Mouse (Mus musculus): ENCODE results near the gene Rnf103.

Rnf103 gene

DNA sequence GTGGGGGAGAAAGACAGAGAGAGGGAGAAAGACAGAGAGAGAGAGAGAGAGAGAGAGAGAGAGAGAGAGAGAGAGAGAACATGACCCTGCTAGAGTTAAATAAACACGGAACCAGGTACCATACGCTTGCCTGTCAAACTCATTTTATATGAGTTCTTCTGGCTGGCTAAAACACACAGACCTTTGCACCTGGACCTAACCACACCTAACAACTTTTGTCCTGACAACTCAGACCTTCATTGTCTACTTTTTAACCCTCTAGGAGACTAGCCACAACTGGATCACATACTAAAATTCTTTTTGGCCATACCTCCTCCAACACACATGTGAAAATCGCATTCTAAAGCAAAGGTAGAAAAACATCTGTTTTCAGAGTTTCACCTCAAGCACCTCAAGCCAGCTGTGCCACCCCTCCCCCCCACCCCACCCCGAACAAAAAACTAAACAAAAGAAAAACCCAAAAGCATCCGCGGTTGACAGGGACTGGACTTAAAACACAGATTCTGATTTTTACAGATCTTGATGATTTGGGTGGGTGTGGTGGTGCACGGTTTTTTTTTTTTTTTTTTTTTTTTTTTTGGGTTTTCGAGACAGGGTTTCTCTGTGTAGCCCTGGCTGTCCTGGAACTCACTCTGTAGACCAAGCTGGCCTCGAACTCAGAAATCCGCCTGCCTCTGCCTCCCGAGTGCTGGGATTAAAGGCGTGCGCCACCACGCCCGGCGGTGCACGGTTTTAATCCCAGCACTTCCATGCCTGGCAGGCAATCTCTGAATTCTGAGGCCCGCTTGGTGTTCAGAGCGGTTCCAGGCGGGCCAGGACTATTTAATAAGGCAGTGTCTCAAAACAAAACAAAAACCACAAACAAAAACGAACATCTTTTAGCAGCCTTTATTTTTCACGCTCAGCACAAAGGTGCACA lies 679 bp upstream of the Rnf103 start:
- DNase-seq (ENCODE audit: low read depth), result no peak

DNA sequence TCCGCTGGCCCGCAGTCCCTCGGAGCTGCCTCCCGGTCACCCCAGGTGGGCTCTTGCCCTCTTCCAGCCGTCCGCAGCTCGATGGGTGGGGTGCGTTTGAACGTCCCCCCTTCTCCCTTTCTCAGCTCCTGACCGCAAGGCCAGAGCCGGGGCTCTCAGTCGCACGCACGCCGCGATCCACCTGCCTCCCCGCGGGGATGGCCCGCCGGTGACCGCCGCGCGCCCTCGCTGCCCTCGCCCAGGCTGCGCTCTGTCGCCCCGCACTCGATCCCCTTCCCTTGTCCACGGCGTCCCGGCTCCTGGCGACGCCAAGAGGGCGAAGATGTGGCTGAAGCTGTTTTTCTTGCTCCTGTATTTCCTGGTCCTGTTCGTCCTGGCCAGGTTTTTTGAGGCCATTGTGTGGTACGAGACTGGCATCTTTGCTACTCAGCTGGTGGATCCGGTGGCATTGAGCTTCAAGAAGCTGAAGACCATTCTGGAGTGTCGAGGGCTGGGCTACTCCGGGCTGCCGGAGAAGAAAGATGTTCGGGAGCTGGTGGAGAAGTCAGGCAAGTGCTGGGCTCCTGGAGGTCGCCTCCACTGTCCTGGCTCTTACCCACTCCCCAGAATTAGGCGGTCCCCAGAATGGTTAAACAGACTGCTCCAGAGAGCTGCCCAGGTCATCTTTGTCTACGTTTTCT lies 787 bp downstream of the Rnf103 start:
- peak; percentile 59 for DNase-seq (ENCODE audit: low read depth)

DNA sequence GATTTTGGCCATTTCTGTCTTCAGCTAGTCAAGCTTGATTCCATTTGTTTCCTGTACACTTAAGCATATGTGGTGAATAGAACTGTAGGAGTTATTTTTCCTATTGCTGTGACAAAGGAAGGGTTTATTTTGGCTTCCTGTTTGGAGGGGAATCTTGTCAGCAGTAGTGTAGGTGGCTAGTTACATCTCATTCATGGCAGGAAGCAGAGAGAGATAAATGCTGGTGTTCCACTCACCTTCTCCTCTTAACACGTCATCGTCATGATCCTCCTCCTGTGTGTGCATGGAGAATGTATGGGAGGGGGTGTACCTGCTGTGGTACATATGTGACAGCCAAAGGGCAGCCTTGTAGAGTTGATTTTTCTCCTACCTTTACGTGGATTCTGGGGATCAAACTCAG lies 6.9 kb downstream of the Rnf103 start:
- DNase-seq (ENCODE audit: low read depth), result no peak

DNA sequence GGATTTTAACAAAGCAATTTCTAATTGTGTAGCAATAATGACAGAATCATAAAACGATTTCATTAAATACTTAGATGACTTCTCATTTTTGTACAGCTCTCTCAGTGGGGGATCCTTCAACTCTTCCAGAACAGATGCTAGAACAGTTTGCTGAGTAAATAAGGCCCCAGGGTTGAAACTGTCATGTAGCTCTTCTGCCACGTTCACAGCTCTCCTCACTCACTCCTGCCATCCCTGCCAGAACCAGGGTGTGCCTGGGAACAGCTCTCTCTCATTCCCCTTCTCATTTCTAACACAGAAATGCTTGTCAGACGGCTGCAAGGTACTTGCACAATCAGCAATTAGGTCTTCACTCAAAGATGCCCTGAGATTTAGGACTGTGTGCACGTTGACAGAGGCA lies 9.3 kb downstream of the Rnf103 start:
- no peak for DNase-seq (ENCODE audit: low read depth)

DNA sequence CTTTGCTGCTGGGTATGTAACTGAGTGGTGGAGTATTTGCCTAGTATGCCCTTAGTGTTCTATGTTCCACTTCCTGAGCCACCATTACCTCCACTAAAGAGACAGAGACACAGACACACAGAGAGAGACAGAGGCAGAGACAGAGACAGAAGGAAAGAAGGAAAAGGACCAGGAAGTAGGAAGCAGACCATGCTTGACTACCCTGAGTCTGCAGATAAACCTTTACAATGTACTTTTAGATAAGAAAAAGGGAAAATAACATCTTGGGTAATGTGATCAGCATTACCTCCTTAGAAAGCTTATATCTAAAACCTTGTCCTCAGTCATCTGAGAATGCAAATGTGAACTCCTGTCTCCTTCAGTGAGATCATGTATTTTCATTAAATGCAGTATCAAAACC lies 10.0 kb downstream of the Rnf103 start:
- DNase-seq (ENCODE audit: low read depth), result no peak

DNA sequence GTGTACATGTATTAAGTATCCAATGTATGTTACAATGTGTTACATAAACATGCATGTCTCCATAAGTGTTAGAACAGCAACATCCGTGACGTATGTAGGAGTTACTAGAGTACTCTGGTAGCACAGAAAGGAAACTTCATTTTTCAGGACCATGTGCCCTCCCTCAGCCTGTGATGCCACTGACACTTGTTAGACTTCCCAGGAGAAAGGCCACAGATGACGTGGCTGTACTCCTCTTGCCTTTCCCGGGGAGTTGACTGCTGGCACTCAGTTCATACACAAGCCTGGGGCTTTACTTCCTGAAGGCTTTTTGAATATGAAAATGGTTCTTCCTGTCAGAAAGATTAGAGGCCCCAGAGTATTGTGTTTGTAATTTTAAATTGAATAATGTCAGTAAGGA lies 10.4 kb downstream of the Rnf103 start:
- DNase-seq (ENCODE audit: low read depth), result no peak

DNA sequence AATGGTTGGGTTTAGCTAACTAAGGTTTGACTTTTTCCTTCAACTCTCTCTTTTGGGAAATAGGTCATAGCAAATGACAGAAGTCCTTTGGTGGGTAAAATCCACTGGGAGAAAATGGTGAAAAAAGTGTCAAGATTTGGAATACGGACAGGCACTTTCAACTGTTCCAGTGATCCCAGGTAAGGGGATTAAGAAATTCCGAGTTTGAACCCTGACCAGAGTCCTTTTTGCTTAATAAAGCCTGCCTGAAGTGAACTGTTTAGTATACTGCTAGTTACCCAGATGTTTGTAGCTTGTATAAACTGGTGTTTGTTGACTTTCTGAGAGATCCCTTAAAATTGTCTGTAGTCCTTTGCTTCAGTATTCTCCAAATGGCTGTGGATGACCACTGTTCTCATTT lies 12.0 kb downstream of the Rnf103 start:
- no peak for DNase-seq (ENCODE audit: low read depth)

DNA sequence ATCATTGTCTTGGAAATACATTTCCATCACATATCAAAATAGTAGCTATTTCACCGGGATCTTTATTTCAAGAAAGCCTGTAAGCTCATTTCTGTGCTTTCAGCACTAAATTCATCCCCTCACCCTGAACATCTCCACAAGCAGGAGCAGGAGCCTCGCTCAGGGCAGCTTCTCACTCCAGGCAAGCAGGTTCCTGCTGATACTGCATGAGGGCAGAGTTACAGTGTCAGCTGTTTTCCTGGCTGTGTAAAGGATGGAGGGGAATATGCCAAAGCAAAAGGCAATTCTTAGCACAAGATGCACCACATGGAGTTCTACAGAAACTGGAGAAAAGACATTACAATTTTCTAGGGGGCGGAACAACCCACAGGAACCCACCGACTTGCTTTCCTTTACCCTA lies 25.8 kb downstream of the Rnf103 start:
- DNase-seq (ENCODE audit: low read depth), result no peak

DNA sequence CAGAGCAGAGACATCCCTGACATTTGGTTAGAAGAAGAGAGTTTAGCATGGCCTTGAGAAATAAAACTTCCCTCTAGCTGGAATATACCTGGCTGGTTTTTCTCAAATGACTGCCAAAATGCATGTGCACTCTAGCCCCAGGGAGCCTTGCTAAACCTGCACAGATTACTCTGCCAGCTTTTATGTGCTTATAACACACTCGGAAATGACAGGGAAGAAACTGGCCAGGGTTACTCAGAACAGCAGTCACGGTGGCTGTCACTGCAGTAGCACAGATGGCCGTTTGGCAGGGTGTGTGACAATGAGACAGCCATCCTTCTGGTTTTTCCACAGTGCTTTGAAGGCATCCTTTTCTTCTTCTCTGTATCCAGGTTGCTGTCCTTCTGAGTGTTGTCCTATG lies 31.9 kb downstream of the Rnf103 start:
- DNase-seq (ENCODE audit: low read depth), result no peak

DNA sequence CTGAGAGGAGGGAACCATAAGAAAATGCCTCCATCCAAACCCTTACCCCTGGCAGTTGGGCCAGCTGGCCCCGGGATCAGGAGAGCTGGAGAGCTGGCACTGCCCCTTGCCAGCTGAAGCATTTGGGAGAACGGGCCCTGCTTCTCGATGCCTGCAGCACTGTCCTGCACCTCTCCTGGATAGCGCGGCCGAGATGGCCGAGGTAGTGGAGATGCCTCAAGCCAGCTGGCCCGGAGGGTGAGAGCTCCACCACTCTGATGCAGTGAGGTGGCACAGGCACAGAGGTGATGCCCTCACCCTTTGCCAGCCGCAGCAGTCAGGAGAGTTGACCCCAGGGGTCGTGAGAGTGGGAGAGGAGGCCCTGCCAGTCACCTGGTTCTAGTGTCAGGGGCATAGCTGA lies 33.4 kb downstream of the Rnf103 start:
- DNase-seq (ENCODE audit: low read depth), result no peak

DNA sequence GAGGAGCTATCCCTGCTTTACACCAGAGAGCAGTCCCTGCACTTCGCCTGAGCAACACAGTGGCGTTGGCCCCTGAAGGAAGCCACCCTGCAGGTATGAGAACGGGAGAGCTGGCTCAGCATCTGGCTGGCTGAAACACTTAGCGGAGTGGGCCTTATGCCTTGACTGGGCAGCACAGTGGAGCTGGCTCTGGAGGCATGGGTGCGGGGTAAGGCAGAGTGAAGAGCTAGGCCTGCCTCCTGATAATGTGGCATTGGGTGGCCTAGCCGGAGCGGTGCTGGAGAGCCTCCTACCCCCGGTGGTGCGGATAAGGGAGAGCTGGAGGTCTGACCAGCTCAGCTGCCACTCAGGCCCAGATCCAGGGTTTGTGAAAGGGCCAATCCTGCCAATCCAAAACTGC lies 34.1 kb downstream of the Rnf103 start:
- DNase-seq (ENCODE audit: low read depth), result no peak

DNA sequence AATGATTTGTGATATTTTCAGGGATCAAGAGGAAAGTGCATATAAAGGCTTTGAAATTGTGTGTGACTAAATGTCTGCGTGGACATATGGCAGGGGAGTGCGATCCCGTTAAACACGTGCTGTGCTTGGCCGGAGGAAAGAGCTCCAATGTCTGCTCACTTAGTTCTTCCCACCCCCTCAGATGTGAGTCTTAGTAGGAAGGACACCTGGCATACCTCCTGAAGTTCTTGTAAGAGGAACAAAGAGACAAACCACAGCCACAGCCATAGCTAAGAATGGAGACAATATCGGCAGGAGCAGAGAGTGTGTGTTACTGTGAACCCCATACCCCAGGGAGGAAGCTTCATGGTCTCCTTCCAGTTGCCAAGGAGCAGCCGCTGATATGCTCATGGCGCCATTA lies 36.5 kb downstream of the Rnf103 start:
- DNase-seq (ENCODE audit: low read depth), result no peak

DNA sequence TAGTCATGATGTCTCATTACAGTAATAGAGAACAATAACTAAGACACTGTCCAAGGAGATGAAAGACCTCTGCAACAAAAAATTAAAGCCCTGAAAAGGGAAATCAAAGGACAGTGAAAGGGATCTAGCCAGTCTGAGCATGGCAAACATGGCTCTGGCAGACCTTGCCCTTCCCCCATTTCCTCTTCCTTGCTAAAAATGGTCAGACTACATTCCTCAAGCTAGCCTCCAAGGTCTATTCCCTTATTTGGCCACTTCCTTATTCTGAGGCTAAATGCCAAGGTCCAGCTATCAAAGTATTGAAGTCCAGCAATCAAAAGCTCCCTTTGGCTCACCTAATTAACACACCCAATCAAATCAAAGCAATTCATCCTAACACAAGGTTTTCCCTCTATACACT lies 43.6 kb downstream of the Rnf103 start:
- peak; percentile 73 for DNase-seq (ENCODE audit: low read depth)

DNA sequence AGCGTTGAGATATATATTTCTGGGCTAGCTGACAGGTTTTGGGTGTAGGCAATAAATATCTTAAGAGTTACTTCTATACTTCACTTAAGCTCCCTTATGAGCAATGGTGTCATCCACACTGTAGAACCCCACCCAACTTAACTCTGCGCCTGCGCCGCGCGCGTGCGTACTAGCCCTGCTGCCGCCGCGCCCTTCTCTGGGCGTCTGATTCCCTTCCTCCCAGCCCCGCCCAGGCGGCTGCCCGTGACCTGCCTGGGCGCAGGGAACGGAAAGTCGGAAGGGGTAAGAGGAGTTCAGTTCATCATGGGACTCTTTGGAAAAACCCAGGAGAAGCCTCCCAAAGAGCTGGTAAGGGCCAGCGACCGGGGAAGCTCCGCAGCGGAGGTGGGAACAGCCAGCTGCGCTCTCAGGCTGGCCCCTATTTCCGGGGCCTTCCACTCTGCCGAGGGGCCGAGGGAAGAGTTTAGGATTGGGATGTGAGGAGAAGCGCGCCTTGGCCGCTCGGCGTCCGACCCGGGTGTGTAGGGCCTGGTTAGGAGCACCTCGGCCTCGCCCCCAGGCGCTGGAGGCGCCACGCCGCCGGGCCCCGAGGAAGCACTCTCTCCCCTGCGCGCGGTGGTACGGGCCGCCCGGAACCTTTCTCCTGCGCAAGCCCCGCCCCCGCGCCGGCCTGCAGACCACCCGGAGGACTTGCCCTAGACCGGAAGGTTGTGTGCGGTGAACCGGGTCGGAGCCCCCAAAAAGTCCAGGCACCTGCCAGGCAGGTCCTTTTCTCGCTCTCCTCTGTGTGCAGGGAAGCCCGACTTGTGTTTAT lies 50.2 kb downstream of the Rnf103 start, which contains the start of gene Chmp3:
Gene Chmp3, plus strand, starts transcription at position 112 of the 814 bp plus-strand sequence.
- DNase-seq (ENCODE audit: low read depth), result peak; percentile 92

DNA sequence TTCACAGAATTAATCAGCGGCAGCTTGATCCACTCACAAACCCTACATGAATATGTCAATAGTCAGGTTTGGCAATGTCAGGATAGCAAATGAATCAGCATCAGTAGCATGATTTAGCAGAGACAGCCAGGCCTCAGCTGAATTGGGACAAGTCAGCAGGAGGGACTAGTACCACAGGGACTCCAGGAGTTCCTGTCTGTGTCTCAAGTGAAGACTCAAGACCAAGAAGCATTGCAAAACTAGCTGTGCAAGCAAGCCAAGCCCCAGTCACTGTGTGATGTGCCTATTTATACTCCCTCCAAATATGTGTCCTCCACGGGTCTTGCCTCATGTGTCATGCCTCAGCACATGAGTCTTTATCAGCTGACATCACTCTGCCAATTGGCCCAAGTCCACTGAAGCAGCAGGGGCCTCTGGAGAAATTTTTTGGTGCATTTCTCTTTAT lies 61.8 kb downstream of the Rnf103 start:
- DNase-seq (ENCODE audit: low read depth), result peak; percentile 56

DNA sequence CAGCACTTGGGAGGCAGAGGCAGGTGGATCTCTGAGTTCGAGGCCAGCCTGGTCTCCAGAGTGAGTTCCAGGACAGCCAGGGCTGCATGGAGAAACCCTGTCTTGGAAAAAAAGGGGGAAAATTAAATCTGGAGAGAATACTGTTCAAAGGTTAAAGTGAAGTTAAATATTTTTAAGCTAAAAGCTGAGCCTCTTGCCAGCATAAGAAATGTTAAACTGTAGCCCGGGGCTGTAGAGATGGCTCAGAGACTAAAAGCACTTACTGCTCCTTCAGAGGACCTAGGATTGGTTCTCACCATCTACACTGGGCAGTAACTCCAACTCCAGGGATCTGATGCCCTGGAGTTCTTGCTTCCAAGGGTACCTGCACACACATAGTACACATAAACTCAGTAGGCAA lies 63.1 kb downstream of the Rnf103 start:
- no peak for DNase-seq (ENCODE audit: low read depth)
